Mouse (Mus musculus) gastrocnemius, postnatal 25 days (tissue): ENCODE results near the gene Ntrk1. TPM values are rescaled to one million over a fixed set of nuclear protein-coding genes. Genes with fewer than 3 reads are reported as not detected.

ENCODE experiments used
- DNase-seq: peaks from one replicate; pipeline ENCODE4 v3.0.0; 2022
- total RNA-seq, 2 experiments: library from RNA; stranded (reverse); gene quantifications; 1 replicate in 1 of 2; 2 replicates in 1 of 2; pipeline ENCODE4 v1.2.3; 2021

The Ntrk1 gene
- total RNA-seq, 2 experiments from 2014 or later, result 0.11 TPM; not detected in 1

- no peak for DNase-seq
These were observed 9.2 kb downstream of the Ntrk1 start for GRCm38 (mm10) chr3:87785626-87786214.

GRCm38 (mm10) chr3:87785156-87785555 lies 9.8 kb downstream of the Ntrk1 start:
- DNase-seq, result no peak

- no peak for DNase-seq
These were observed 11.5 kb downstream of the Ntrk1 start for GRCm38 (mm10) chr3:87783282-87784023.

DNA sequence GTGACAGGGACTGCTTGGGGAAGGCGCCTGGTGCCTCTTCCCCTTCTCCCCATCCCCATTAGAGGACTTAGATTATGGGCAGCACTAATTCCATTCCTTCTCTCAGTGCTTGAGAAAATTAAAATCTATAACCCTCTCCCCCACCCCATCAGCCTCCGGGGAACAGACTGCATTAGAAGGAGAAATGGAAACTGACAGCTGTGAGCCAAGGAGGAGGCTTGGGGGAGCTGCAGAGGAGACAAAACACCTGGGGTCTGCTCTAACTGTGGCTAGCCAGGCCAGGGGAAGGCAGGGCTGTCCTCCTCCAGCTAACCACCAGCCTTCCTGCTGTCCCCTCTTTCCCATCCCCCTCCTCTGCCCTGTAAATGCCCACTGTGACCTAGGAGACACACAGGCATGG lies 15.9 kb downstream of the Ntrk1 start:
- DNase-seq, result no peak

DNA sequence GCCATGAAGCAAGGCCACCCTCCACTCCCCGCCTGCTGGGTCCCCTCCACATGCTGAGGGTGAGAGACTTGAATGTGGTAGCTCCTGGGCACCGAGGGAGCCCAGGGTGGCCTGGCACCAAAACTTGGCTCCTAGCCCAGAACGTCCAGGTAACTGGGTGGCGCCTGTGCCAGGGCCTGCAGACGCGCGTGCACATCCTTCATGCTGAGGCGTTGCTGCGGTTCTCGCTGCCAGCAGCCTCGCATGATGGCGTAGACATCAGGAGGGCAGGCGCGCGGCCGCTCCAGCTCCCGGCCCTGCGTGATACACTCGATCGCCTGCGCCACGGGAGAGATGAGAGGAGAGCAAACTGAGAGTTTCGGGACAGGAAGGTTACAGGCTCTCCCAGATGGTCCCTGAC lies 16.7 kb downstream of the Ntrk1 start:
- no peak for DNase-seq

- no peak for DNase-seq
These were observed 23.9 kb downstream of the Ntrk1 start for GRCm38 (mm10) chr3:87771088-87771487.

DNA sequence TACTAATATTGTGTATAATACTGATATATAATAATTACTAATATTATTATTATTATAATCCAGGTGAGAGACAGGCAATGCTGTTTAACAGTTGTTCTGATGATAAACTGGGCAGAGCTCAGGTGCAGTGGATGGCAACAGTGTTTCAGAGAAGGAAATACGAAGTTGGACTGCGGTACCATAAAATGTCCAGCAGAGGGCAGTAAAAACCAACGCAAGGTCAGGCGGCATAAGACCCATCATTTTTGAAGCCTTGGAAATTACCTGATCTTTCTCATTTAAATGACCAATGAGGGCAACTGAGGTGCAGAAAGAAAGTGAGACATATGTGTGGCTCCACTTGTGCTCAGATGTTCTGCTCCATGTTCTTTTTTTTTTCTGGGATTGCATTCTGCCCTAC lies 24.7 kb downstream of the Ntrk1 start:
- DNase-seq, result no peak

- no peak for DNase-seq
These were observed 25.5 kb downstream of the Ntrk1 start for GRCm38 (mm10) chr3:87769506-87769905.

DNA sequence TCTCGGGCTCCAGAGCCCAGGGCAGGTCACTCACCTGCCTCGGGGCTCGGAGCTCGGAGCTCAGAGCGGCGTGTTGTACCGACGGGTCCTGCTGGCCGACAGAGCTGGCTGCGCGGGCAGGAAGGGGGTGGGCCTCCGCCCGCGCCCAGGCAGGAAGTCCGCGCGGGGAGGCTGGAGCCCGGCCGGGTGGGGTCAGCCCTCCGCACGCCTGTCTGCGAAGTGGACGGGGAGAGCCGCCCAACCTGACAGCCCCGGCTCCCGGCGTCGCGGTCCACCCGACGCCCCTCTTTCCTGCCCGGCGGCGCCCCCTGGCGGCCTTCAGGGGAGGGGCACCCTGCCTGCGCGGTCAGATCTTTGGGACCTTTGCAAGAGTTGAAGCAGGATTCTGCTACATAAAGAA lies 26.1 kb downstream of the Ntrk1 start:
- DNase-seq, result peak; percentile 88

GRCm38 (mm10) chr3:87768431-87768830 lies 26.5 kb downstream of the Ntrk1 start:
- no peak for DNase-seq

DNA sequence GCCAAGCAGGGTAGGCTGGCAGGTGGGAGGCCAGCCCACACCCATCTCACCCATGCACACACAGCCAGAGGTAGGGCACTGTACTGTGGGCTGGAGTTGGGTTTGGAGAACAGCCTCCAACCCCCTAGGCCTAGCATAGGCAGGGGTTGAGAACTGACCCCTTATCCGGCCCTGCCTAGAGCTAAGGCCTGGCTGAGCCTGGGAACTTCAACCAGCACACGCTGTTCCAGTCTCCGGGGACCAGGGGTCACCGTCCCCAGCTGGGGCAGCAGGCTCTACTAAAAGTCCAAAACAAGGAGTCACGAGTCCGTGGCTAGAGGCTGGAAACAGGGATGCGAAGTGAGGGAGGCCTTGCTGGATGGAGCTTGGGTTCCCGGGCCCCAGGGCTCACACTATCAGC lies 27.2 kb downstream of the Ntrk1 start:
- DNase-seq, result peak; percentile 62

GRCm38 (mm10) chr3:87766284-87766667 lies 28.7 kb downstream of the Ntrk1 start:
- no peak for DNase-seq

DNA sequence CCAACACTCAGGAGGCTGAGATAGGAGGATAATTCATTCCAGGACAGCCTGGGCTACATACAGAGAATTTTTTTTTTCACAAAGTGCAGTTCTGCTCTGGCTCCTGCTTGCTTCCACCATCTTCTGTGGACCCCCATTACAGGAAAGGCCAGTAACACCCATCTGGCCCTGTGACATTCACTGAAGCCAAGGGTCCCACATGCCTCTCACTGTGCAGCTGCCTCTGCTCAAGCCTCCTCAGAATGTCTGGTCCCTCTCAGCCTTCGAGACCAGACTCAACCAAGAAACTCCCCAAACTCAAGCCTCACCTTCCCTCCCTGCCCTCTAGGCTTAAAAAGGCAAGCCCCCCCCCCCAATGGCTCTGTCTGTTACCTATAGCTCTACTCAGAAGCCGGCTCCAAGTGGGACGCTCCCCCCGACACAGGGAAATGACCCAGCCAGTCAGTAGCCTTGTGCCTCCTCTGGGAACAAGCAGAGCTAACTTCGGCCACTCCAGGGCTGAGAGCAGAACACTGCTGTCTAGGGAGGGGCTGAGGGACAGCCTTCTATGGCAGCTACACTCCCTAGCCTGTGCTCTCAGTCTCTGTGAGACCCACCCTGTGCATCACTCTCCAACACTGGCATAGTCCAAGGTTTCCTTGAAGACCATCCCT lies 29.2 kb downstream of the Ntrk1 start:
- DNase-seq, result no peak

GRCm38 (mm10) chr3:87765091-87765490 lies 29.9 kb downstream of the Ntrk1 start:
- peak; percentile 41 for DNase-seq

DNA sequence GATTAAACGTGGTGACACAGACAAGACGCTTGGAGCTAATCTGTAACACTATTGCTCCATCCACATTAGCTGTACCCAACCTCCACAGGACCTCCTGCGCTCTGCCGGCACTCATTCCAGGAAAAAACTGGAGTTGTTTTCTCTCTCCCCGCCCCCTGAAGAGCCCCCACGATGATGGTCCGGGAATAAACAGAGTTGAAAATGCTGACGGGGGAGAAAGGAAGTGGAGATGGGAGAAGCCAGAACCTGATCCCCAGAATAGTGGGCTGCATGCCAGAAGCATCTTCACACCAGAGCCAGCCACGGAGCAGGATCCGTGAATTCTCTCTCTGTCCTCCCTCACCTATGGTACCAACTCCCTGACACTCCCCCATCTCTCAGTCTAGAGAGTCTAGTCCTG lies 30.5 kb downstream of the Ntrk1 start:
- DNase-seq, result no peak

GRCm38 (mm10) chr3:87763683-87764289 lies 31.2 kb downstream of the Ntrk1 start:
- DNase-seq, result peak; percentile 81

- no peak for DNase-seq
These were observed 31.8 kb downstream of the Ntrk1 start for GRCm38 (mm10) chr3:87763202-87763601.

DNA sequence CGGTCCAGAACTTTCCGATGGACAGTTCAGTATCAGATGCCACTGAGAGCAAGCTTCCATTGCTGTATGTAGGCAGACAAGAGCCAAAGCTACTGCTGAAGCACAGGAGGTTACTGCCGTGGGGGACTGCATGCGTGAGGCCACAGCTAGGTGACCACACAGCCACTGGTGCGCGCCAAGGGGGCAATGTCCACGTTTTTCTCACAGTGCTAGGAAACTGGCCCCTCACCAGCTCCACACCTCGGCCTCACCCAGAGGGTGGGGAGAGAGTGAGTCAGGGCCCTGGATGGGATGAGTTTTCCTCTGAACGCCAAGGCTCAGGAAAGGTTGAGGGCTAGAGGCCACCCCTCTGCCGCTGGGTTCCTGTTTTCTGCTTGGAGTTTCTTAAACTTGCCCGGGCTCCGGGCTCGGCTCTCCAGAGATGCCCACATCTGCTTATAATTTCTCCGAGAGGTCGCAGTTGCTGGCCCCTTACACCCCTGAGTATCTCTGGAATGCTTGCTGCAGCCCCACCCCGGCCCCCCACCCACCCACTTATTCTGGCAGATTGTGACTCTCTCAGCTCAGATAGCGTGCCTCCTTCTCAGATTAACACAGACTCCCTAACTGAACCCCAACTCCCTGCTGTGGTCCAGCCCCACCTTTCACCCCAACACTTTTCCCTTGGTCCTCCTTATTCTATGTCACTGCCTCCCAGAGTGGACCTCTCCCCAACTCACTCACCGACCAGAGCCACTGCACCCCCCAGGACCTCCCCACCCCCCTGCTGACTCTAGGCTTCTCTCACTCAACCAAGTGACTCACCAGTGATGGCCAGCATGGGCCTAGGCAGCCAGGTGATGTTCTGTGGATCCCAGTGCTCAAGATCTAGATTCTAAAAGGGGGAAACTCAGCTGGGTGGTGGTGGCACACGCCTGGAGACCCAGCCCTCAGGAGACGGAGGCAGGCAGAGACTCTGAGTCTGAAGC lies 33.3 kb downstream of the Ntrk1 start:
- DNase-seq, result no peak

- no peak for DNase-seq
These were observed 36.3 kb downstream of the Ntrk1 start for GRCm38 (mm10) chr3:87758641-87759040.

GRCm38 (mm10) chr3:87756488-87756887 lies 38.5 kb downstream of the Ntrk1 start:
- DNase-seq, result no peak

GRCm38 (mm10) chr3:87755964-87756363 lies 39.0 kb downstream of the Ntrk1 start:
- DNase-seq, result peak; percentile 80

GRCm38 (mm10) chr3:87753829-87754228 lies 41.1 kb downstream of the Ntrk1 start:
- no peak for DNase-seq
